Mouse (Mus musculus) brain, adult 2 months (tissue): ENCODE measurements around the gene Inpp1.
A peak's percentile ranks its signal among the peaks of the same experiment; 100 is the strongest.

ENCODE experiments used
- DNase-seq: peaks from one replicate; pipeline ENCODE4 v3.0.0; 2011; ENCODE audit warnings: low read depth, low spot score

Gene Inpp1

DNA sequence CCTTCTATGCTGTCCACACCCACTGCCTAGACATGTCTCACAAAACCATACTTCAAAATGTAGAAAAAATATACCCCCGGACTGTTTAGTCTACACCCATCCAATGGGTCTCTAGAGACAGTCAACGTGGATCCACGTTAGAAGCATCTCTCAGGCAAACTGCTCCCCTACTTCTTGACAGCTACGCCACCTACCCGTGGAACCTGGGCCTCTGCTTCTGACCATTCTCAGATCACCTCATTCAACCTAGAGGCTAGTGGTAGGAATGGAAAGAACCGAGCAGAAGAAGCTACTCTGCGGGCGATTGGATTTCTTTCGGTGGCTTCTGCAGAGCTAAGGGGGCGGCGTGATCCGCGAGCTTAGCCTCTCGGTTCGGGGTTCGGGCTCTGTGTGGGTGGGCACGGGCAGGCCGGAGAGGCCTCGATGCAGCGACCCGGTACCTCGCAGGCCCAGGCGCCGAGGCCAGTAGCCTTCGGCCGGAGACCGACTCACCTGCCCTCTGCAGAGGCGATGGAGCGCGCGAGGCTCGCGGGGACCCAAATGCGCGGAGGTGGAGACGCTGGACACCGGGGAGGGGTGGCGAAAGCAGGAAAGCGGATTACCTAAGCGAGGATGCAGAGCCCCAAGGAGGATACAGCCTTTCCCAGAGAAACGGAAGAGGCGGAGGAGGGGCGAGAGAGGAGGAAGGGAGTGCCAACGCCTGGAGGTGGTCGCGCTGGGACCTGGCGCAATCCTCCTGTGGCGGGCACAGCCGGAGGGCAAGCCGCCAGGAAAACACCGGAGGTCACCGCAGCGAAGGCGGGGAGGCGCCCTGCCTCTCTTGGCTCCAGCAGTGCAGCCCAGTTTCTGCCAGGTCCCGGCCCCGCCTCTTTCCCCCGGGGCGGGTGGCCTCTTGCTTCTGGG is at the start of gene Inpp1:
Gene Inpp1 (minus strand): TSS at position 779 of the 903 bp plus-strand sequence.
- peak; percentile 94 for DNase-seq

DNA sequence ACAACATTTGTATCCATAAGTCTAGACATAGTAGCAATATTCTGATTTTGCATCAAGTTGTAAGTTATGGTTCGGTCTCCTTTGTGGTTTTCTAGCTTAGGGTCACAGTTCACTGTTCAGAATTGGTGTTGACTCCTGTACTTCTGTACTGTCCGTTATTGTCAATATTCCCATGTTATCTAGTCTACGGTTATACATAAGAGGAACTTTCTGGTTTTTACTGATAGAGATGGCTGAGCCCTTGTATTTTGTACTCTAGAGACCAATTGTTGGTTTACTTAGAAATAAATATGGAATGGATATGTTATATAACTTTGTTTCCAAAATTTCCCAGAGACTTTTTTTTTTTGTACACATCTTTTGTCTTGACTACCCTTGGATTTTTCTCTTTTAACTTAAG is 48.5 kb upstream of the Inpp1 start:
- no peak for DNase-seq

GRCm38 (mm10) chr1:52864220-52864619 is 46.7 kb upstream of the Inpp1 start:
- DNase-seq, result no peak

GRCm38 (mm10) chr1:52855904-52856601 is 38.6 kb upstream of the Inpp1 start:
- DNase-seq, result no peak

DNA sequence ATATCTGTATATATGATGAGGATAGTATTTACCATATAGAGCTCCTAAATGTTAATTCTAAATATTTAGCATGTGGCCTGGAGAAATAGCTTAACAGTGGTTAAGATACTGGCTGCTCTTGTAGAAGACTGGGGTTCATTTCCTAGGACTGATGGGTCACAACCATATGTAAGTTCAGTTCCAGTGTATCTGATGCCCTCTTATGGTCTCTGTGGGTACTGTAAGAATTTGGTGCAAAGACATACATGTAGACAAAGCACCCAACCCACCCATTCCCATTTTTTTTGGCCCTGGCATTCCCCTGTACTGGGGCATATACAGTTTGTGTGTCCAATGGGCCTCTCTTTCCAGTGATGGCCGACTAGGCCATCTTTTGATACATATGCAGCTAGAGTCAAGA is 36.5 kb upstream of the Inpp1 start:
- peak; percentile 77 for DNase-seq

DNA sequence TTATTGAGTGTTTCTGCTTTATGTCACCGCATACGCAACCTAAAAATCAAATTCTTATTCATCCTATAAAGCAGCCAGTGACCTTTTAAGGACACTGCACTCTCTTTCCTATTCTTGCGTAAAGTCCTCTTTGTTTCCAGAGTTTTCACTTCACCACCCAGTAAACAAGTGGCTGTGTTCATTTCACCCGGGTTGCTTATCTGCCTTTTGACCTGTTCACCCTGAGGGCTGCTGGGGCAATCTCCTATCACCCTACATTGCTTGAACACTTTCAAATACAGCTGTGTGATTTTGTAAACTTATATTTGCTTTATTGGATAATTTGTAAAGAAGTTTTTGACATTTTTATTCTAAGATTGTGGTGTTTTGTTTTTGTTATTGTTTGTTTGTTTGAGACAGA is 31.9 kb upstream of the Inpp1 start:
- DNase-seq, result no peak

GRCm38 (mm10) chr1:52846556-52846955 is 29.1 kb upstream of the Inpp1 start:
- no peak for DNase-seq

DNA sequence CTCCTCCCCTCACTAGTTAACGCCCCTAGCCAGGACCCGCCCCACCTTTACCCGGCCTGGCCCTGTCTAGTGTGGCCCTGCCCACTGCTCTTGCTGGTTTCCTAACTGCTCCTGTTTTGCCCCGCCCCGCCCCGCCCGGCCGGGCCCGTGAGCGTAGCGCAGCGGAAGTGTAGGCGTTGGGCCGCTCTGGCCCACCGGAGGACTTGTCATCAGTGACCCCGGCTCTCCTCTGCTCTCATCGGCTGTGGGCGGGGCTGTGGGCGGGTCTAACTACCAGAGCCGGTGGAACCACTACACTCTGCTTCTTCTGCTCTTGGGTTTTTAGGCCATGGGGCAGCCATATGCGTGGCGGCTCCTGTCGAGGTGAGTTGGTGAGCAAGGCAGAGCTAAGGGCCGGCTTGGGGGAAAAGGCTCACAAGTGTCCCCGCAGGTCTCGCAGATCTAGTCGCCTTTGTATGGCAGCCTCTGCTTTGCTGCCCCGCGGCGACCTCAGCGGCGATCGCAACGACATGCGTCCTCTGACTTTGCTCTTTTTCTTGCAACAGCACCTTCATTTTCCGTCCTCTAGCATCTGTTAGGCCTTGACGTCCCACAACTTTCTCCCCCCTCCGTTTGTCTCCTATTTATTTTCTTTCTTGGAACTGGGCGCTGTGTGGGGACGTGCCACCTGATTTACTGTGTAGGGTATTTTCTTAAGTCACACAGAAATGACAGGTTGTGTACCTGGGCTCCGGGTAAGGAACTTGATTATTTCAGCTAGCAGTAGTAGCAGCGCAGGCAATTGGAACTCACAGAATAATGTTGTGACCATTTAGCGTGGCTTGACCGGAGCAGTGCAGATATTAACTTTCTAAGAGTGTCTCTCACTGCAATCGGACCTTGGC is 27.5 kb upstream of the Inpp1 start, which contains the start of gene Hibch:
Gene Hibch (plus strand): TSS at position 148 of the 884 bp plus-strand sequence.
- peak; percentile 98 for DNase-seq

GRCm38 (mm10) chr1:52844354-52844753 is 26.9 kb upstream of the Inpp1 start:
- DNase-seq, result no peak

GRCm38 (mm10) chr1:52839099-52839498 is 21.6 kb upstream of the Inpp1 start:
- no peak for DNase-seq

GRCm38 (mm10) chr1:52817813-52818147 is 292 bp upstream of the Inpp1 start:
- no peak for DNase-seq

GRCm38 (mm10) chr1:52816232-52816891 is 1.1 kb downstream of the Inpp1 start:
- peak; percentile 41 for DNase-seq

- no peak for DNase-seq
These were observed 9.0 kb downstream of the Inpp1 start for GRCm38 (mm10) chr1:52808456-52808855.

DNA sequence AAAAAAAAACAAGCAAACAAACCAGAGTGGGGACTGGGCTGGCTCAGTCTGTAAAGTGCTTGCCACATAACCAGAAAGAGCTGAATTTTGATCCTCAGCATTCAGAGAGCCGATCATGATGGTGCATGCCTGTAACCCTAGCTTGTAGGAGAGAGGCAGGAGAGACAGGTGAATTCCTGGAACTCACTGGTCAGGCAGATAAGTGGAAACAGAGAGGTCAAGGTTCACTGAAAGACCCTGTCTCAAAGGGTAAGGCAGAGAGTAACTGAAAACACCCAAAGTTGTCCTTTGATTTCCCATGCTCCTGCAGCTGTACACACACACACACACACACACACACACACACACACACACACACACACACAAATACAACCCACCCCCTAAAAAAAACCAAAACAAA is 12.4 kb downstream of the Inpp1 start:
- DNase-seq, result no peak

DNA sequence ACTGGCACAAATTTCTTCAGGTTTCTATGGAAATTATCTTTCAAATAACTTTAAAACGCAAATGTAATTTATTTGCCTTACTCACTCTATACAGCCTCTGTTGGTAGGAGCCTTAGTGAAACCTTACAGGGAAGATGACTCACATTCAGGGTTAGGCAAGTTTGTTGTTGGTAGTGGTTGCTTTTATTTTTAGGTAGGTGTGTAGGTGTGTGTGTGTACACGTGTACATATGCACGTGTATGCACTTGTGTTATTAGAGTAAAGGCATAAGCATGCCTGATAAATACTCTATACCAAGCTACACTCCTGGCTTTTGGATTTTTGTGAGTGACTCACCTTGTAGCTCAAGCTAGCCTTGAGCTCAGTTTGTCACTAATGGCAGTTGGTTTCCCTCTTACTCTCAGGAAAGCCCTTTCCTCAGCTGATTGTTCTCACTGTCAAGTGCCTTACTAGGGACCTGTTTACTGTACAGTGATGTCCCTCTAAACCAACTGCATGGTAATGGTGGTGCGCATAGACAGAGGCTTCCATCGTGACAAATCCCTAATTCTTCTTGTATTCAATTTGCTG is 15.0 kb downstream of the Inpp1 start:
- DNase-seq, result peak; percentile 26

DNA sequence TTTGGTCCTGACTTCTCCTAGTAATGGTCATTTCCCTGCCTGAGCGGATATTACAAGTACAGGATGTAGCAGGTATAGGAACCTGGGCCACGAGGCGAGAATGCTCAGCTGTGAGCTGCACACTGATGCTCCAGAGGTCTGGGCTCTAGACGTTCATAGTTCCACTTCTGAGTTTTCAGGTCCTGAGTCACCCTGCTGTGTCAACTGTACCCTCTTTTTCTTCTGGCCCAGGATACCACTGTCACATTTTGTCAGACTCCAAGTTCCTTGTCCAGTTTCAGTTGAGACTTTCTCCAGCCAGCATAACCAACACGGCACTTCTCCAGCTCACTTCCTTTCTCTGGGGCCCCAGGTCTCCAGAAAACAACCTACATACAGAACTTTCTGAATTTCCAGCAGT is 15.8 kb downstream of the Inpp1 start:
- peak; percentile 26 for DNase-seq

DNA sequence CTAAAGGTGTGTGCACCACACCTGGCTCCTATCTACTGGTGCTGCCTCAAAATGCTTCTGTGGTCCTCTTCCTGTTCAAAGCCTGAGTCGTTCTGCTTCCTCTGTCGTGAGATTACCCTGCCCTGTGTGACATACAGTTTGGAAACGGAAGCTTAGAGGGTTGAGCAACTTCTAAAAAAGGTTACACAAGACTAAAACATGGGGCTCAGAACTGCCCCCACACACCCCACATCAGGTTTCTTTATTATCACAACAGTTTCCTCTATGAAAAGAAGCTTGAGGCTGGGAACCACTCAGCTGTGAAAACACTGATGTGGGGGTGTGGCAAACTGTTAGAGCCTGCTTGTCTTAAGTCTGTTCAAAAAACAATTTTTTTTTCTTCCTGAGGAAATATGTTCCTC is 17.1 kb downstream of the Inpp1 start:
- peak; percentile 77 for DNase-seq

DNA sequence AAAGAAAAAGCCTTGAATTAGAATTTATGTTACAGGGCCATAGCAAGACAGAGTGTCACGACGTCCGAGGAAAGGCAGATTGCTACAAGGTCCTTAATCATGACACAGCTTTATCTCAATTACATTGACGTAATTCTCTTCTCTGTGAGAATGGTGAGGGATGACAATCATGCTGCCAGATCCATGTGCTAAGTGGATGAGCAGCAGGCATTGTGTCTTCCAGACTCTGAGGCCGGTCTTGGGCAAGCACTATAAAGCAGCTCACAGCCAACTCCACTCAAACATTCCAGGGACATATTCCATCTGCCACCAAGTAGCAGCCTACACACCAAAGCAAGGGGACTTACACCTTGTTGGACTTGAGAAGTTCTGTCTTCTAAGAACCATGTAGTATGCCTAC is 17.7 kb downstream of the Inpp1 start:
- DNase-seq, result peak; percentile 77

DNA sequence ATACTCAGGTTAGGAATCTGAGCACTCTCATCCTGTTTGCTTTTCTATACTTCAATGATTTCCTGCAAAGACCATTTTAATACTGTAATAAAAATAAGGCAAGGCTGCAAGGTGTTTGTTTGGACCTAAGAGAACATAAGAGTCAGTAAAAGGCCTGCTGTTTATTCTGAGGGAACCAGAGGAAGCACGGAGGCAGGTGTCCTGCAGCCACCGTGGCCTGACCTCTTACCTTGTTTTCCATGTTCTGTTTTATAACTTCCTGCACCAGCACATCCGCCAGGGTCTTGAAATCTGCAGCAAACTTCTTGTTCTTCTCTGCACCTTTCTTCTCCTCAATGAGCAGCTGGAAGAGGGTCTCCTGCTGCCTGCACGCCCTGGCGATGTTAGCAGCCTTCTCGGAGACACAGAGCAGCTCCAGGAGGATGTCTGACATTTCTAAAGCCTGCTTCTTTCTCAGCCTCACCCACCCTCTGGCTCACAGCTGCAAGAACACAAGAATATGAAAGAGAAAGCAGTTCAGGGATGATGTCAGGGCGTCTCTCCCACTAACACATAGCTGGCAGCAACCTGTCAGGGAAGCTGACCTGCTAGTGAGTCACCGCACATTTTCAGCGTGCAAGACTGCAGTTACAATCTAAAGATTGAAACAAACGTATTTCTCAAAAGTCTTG is 18.3 kb downstream of the Inpp1 start:
- DNase-seq, result peak; percentile 88

DNA sequence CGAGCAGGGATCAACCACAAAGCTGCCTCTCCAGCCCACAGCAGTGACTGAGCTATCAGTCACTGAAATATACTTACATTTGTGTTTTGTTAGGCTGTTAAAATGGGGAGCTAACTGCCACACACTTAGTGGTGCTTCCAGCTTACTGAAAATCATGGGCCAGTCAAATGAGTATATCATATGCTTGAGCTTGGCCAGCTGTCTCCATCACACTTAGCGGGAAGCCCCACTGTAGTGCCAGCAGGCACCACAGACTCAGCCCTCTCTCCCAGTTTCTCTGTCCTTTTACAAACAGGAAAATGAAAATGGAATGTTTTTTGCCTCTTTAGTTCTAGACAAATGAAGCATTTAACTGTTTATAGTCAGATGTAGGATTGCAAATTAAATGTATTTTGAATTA is 21.6 kb downstream of the Inpp1 start:
- DNase-seq, result peak; percentile 33
